Mouse (Mus musculus) thymus, postnatal 10 days (tissue): ENCODE measurements around the gene Calu.
A peak's percentile ranks its signal among the peaks of the same experiment; 100 is the strongest.
"Not testable (repeated sequence)": the region's sequence is repeated elsewhere in the genome, so short reads cannot be mapped to it uniquely, and the experiment has no call there.

ENCODE experiments used
- DNase-seq, 2 experiments: peaks; one replicate each; pipeline ENCODE4 v3.0.0; 2021; ENCODE audit warnings: low spot score in 2 of 2

Calu gene

GRCm38 (mm10) chr6:29347665-29348370 lies at the start of gene Calu:
Calu (plus strand) TSS chr6:29348069.
- DNase-seq, result peak; percentile 99 to 100

- DNase-seq, result no peak
Measured at GRCm38 (mm10) chr6:29299112-29299511, 48.8 kb upstream of the Calu start.

GRCm38 (mm10) chr6:29303251-29303650 lies 44.6 kb upstream of the Calu start:
- DNase-seq, result no peak

GRCm38 (mm10) chr6:29303726-29304125 lies 44.1 kb upstream of the Calu start:
- no peak for DNase-seq

- DNase-seq, result no peak
Measured at GRCm38 (mm10) chr6:29305462-29305861, 42.4 kb upstream of the Calu start.

- DNase-seq, result no peak
Measured at GRCm38 (mm10) chr6:29308846-29309605, 38.8 kb upstream of the Calu start.

- no peak for DNase-seq
Measured at GRCm38 (mm10) chr6:29313690-29314202, 34.1 kb upstream of the Calu start.

GRCm38 (mm10) chr6:29317286-29317685 lies 30.6 kb upstream of the Calu start:
- no peak for DNase-seq

- no peak for DNase-seq
Measured at GRCm38 (mm10) chr6:29317941-29318340, 29.9 kb upstream of the Calu start.

- no peak for DNase-seq
Measured at GRCm38 (mm10) chr6:29318879-29319278, 29.0 kb upstream of the Calu start, which contains the start of gene Fam71f1. Fam71f1 (plus strand) TSS chr6:29319140.

GRCm38 (mm10) chr6:29321586-29321985 lies 26.3 kb upstream of the Calu start:
- no peak for DNase-seq

GRCm38 (mm10) chr6:29322147-29322546 lies 25.7 kb upstream of the Calu start:
- DNase-seq, result no peak

GRCm38 (mm10) chr6:29322735-29323134 lies 25.1 kb upstream of the Calu start:
- no peak for DNase-seq

- DNase-seq, result no peak
Measured at GRCm38 (mm10) chr6:29326961-29327360, 20.9 kb upstream of the Calu start.

GRCm38 (mm10) chr6:29329514-29329913 lies 18.4 kb upstream of the Calu start:
- no peak for DNase-seq

- DNase-seq, result not testable (repeated sequence)
Measured at GRCm38 (mm10) chr6:29346512-29346911, 1.4 kb upstream of the Calu start.

GRCm38 (mm10) chr6:29347189-29347588 lies 680 bp upstream of the Calu start:
- DNase-seq, result no peak

- no peak for DNase-seq
Measured at GRCm38 (mm10) chr6:29348371-29348724, 479 bp downstream of the Calu start.

GRCm38 (mm10) chr6:29351613-29352012 lies 3.7 kb downstream of the Calu start:
- peak in 1 of 2 experiments; percentile 13 for DNase-seq

GRCm38 (mm10) chr6:29352816-29353215 lies 4.9 kb downstream of the Calu start:
- DNase-seq, result no peak

GRCm38 (mm10) chr6:29359386-29359785 lies 11.5 kb downstream of the Calu start:
- no peak for DNase-seq

GRCm38 (mm10) chr6:29360211-29360610 lies 12.3 kb downstream of the Calu start:
- no peak for DNase-seq
